Mouse (Mus musculus) bone marrow, adult 2 months (tissue): ENCODE data around the gene Pml.

ENCODE experiments used
- CTCF ChIP-seq: fragments of 200-500 bp; IDR thresholded peaks from 2 replicates; pipeline ENCODE4 v1.5.1; 2011; ENCODE audit warnings: low read length, control low read depth; ENCODE audit not compliant: control insufficient read depth, insufficient read depth
- POLR2A ChIP-seq: fragments of 200-500 bp; IDR thresholded peaks from 2 replicates; pipeline ENCODE4 v1.6.1; 2011; ENCODE audit warnings: low read depth, mild to moderate bottlenecking, control low read depth, low read length, borderline replicate concordance; ENCODE audit not compliant: control insufficient read depth

DNA sequence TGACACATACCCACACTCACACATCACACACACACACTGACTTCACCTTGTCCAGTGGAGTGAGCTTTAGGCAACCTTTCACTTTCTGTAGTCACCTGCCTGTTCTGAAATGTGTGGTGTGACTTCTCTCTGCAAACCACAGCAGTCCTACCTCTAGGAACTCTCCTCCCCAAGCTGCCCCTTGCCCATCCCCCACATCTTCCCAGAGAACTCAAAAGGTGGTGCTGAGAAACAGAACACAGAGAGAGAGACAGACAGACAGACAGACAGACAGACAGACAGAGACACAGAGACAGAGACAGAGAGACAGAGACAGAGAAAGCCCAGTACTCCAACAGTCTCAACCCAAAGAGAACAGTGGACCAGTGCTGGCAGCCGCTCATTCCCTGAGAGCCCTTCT, 53.9 kb downstream of the Pml start:
- no peak for TF ChIP-seq CTCF
- TF ChIP-seq POLR2A, result no peak
